Mouse (Mus musculus): ENCODE measurements at regions not wholly inside any gene's neighbourhood (a gene's known extent, or its start where the extent isn't known, plus 50 kb on each side); places are given as distances from the start of the nearest gene placed in this dataset.

GRCm38 (mm10) chr4:81005507-81006328 is 95.3 kb downstream of the Lurap1l start:
- no peaks in the 10 kb centered on the region for H3K27me3 ChIP-seq
- POLR2A ChIA-PET: no interaction called here
- ATAC-seq (no peak), DNase-seq (ENCODE audit: low read depth, low spot score) (no peak)
- in situ Hi-C loops (cut with MboI; ENCODE audit: low pct_unique_long_range_greater_than_20kb): no loop called here
- CTCF ChIA-PET: no interaction called here
- TF ChIP-seq CTCF (IDR thresholded peaks at IDR 0.05): no peak

- no peak for ATAC-seq
- no peak for TF ChIP-seq CTCF (IDR thresholded peaks at IDR 0.05)
- H3K27me3 ChIP-seq: no peaks in the 10 kb centered on the region
- DNase-seq (ENCODE audit: low read depth, low spot score): no peak
- POLR2A ChIA-PET: no interaction called here
- in situ Hi-C loops (cut with MboI; ENCODE audit: low pct_unique_long_range_greater_than_20kb): no loop called here
- CTCF ChIA-PET: no interaction called here
Observed at GRCm38 (mm10) chr4:81006546-81006945, 96.1 kb downstream of the Lurap1l start.

- ChIA-PET CTCF (interaction anchor here (0.7 kb wide), 1 partner anchor 10 kb away, joined by 3 read pairs; no protein-coding TSS in a partner anchor), POLR2A (no interaction called here)
- in situ Hi-C loops (cut with MboI; ENCODE audit: low pct_unique_long_range_greater_than_20kb): no loop called here
- no peak for DNase-seq (ENCODE audit: low read depth, low spot score)
- no peak for TF ChIP-seq CTCF (IDR thresholded peaks at IDR 0.05)
- H3K27me3 ChIP-seq: no peaks in the 10 kb centered on the region
- ATAC-seq: no peak
Observed at GRCm38 (mm10) chr4:81021850-81022249, 111.4 kb downstream of the Lurap1l start.

GRCm38 (mm10) chr4:81023436-81023983 is 113.1 kb downstream of the Lurap1l start:
- no peak for ATAC-seq
- CTCF ChIA-PET: no interaction called here
- no peak for TF ChIP-seq CTCF (IDR thresholded peaks at IDR 0.05)
- H3K27me3 ChIP-seq: no peaks in the 10 kb centered on the region
- no peak for DNase-seq (ENCODE audit: low read depth, low spot score)
- in situ Hi-C loops (cut with MboI; ENCODE audit: low pct_unique_long_range_greater_than_20kb): no loop called here
- POLR2A ChIA-PET: no interaction called here

GRCm38 (mm10) chr4:81027558-81027957 is 117.1 kb downstream of the Lurap1l start:
- TF ChIP-seq CTCF (IDR thresholded peaks at IDR 0.05): peak; percentile 18

GRCm38 (mm10) chr4:81030671-81031070 is 120.2 kb downstream of the Lurap1l start:
- in situ Hi-C loops (cut with MboI; ENCODE audit: low pct_unique_long_range_greater_than_20kb): no loop called here
- DNase-seq (ENCODE audit: low read depth, low spot score): no peak
- H3K27me3 ChIP-seq: no peaks in the 10 kb centered on the region
- ATAC-seq: no peak
- TF ChIP-seq CTCF (IDR thresholded peaks at IDR 0.05): no peak
- ChIA-PET CTCF (no interaction called here), POLR2A (no interaction called here)

More at GRCm38 (mm10) chr4:81027558-81027957, 117.1 kb downstream of the Lurap1l start:
- no peak for ATAC-seq
- no peaks in the 10 kb centered on the region for H3K27me3 ChIP-seq
- in situ Hi-C loops (cut with MboI; ENCODE audit: low pct_unique_long_range_greater_than_20kb): no loop called here
- ChIA-PET CTCF (interaction anchor here (1.0 kb wide), 1 partner anchor 169 kb away, joined by 3 read pairs; no protein-coding TSS in a partner anchor), POLR2A (no interaction called here)
- DNase-seq (ENCODE audit: low read depth, low spot score): no peak

GRCm38 (mm10) chr4:81037336-81037902 is 127.0 kb downstream of the Lurap1l start:
- CTCF ChIA-PET: no interaction called here
- in situ Hi-C loops (cut with MboI; ENCODE audit: low pct_unique_long_range_greater_than_20kb): no loop called here
- H3K27me3 ChIP-seq: no peaks in the 10 kb centered on the region
- POLR2A ChIA-PET: no interaction called here
- peak; percentile 44 for DNase-seq (ENCODE audit: low read depth, low spot score)
- TF ChIP-seq CTCF (IDR thresholded peaks at IDR 0.05): no peak
- ATAC-seq: peak; percentile 62

GRCm38 (mm10) chr4:81058227-81058626 is 147.8 kb downstream of the Lurap1l start:
- no peak for DNase-seq (ENCODE audit: low read depth, low spot score)
- ATAC-seq: no peak
- in situ Hi-C loops (cut with MboI; ENCODE audit: low pct_unique_long_range_greater_than_20kb): no loop called here
- ChIA-PET CTCF (no interaction called here), POLR2A (no interaction called here)
- H3K27me3 ChIP-seq: no peaks in the 10 kb centered on the region
- TF ChIP-seq CTCF (IDR thresholded peaks at IDR 0.05): no peak

GRCm38 (mm10) chr4:81058809-81059208 is 148.4 kb downstream of the Lurap1l start:
- H3K27me3 ChIP-seq: no peaks in the 10 kb centered on the region
- no peak for DNase-seq (ENCODE audit: low read depth, low spot score)
- CTCF ChIA-PET: no interaction called here
- TF ChIP-seq CTCF (IDR thresholded peaks at IDR 0.05): no peak
- POLR2A ChIA-PET: no interaction called here
- in situ Hi-C loops (cut with MboI; ENCODE audit: low pct_unique_long_range_greater_than_20kb): no loop called here
- no peak for ATAC-seq

- ChIA-PET POLR2A (no interaction called here), CTCF (interaction anchor here (1.5 kb wide), 1 partner anchor 18 kb away, joined by 5 read pairs; no protein-coding TSS in a partner anchor)
Observed at GRCm38 (mm10) chr4:81059356-81059755, 148.9 kb downstream of the Lurap1l start.

GRCm38 (mm10) chr4:81082290-81082947 is 172.0 kb downstream of the Lurap1l start:
- no peaks in the 10 kb centered on the region for H3K27me3 ChIP-seq
- ATAC-seq: no peak
- TF ChIP-seq CTCF (IDR thresholded peaks at IDR 0.05): no peak
- in situ Hi-C loops (cut with MboI; ENCODE audit: low pct_unique_long_range_greater_than_20kb): no loop called here
- CTCF ChIA-PET: interaction anchor here (1.0 to 1.3 kb wide), 2 partner anchors 13 to 20 kb away, joined by 3 read pairs; no protein-coding TSS in a partner anchor
- DNase-seq (ENCODE audit: low read depth, low spot score): no peak
- POLR2A ChIA-PET: no interaction called here

More at GRCm38 (mm10) chr4:81059356-81059755, 148.9 kb downstream of the Lurap1l start:
- ATAC-seq (peak; percentile 44), DNase-seq (ENCODE audit: low read depth, low spot score) (no peak)
- in situ Hi-C loops (cut with MboI; ENCODE audit: low pct_unique_long_range_greater_than_20kb): no loop called here
- no peak for TF ChIP-seq CTCF (IDR thresholded peaks at IDR 0.05)
- no peaks in the 10 kb centered on the region for H3K27me3 ChIP-seq
